Mouse (Mus musculus): ENCODE measurements around the gene Asic5. TPM values are rescaled to one million over a fixed set of nuclear protein-coding genes. Genes with fewer than 3 reads are reported as not detected.

The Asic5 gene
- not detected for total RNA-seq (2022)

GRCm38 (mm10) chr3:81981990-81982389 lies at the start of gene Asic5:
Gene Asic5, plus strand, starts transcription at chr3:81982290.
- DNase-seq = no peak

DNA sequence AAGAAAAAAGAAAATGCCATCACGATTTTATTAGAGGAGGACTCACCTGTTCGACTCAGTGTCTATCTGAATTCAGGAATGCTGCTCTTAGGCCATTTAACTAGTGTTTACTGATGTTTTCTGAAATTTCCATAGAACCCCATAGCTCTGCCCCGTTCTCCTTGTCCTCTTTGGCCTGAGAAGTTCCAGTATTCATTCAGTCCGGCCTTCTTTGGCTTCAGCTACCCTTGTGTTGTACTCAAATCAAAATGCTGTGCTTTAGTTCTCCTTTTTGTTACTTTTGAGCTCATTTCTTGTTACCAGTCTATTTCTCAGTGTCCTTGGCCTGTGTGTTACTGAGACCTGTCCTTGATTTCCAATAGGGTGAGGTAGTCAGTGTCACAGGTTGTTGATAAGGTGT lies 48.7 kb upstream of the Asic5 start:
- DNase-seq = no peak

- no peak for DNase-seq
Observed at GRCm38 (mm10) chr3:81938924-81939323, 43.2 kb upstream of the Asic5 start.

- DNase-seq = no peak
Observed at GRCm38 (mm10) chr3:81942341-81942740, 39.7 kb upstream of the Asic5 start.

GRCm38 (mm10) chr3:81943097-81943496 lies 39.0 kb upstream of the Asic5 start:
- no peak for DNase-seq

GRCm38 (mm10) chr3:81944851-81945393 lies 37.2 kb upstream of the Asic5 start:
- no peak for DNase-seq

DNA sequence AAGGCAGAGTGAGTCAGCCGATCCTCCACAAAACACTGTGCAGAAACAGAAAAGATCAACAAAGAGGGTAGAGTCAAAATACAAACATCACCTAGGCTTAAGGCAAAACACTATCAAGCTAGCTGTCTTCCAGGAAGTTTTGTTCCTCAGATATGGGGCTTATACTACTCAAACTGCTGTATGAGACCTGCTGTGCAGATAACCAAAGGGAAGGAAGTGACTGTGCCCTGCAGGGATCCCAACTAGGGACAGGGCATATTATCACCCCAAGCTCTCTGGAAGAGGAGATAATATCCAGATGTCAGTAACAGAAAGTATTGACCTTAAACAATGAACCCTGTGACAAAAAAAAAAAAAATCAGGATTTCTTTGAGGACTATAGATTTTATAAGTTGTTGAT lies 33.0 kb upstream of the Asic5 start:
- DNase-seq = no peak

GRCm38 (mm10) chr3:81951785-81952184 lies 30.3 kb upstream of the Asic5 start:
- DNase-seq = no peak

GRCm38 (mm10) chr3:81957484-81957883 lies 24.6 kb upstream of the Asic5 start:
- no peak for DNase-seq

DNA sequence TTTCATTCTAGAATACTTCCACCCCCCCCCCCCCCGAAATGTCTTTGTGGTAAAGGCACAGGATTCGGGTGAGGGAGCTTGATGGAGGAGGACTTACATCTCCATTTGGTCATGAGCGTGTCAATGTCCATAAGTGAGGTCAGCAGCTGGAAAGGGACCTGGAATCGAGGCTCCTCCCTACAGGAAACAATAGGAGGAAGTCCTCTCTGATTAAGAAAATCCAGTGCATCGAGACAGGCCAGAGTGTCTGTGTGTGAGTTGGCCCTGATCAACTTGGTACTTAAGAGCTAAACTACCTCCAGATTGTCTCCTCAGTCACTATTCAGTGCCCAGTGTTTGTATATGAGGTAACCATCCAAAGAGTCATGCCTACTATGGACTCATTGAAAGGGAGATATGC lies 20.8 kb upstream of the Asic5 start:
- DNase-seq = no peak

GRCm38 (mm10) chr3:81963768-81964167 lies 18.3 kb upstream of the Asic5 start:
- DNase-seq = no peak

- DNase-seq = no peak
Observed at GRCm38 (mm10) chr3:81964596-81964995, 17.5 kb upstream of the Asic5 start.

GRCm38 (mm10) chr3:81975607-81976006 lies 6.5 kb upstream of the Asic5 start:
- DNase-seq = no peak

DNA sequence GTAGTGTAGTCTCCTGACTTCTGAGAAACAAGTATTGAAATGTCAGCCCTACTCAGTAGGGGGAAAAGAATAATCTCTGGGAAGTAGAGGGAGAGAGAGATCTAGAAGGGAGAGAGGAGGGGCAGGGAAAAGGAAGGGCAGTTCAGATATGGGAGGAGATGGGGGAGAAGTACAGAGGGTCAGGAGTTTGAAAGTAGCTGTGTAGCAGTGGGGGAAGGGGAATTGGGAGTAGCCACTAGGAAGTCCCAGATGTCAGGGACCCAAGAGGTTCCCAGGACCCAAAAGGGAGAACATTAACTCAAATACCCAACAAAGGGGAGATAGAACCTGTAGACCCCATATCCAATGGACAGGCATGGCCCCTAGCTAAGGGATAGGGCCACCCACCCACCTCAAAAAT lies 6.0 kb upstream of the Asic5 start, which contains the start of gene Tdo2:
Gene Tdo2, minus strand, starts transcription at position 101 of the 400 bp plus-strand sequence.
- no peak for DNase-seq

GRCm38 (mm10) chr3:81981576-81981975 lies 514 bp upstream of the Asic5 start:
- no peak for DNase-seq

DNA sequence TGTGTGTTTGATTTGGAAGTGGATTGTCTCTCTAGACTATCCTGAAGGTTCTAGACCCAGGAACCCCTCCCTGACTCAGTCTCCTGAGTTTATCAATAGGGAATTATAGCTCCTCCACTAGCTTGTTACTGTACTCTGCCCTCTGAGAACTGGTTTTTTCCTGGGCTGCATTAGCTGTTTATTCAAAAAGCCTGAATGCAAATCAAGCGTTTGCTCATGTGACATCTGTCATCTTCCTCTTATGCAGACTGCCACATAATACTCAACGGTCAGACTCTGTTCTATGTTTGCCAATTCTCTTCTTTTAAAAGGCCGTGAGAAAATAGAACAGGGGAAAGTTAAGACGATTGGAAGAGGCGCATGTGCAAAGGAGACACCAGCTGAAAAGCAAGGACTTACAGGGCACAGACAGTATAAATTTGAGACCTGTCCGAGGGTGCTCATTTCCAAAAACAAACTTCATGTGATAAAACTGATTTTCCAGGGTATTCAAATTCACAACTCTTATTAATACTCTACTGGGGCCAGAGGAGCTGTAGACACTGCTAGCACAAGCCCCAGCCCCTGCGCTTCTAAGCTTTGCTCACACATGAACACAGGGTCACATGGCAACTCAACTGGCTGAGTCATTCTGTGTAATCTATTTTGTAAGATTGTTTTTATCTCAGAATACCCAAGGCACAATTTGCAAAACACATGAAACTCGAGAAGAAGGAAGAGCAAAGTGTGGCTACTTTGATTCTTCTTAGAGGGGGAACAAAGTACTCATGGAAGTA lies 1.2 kb downstream of the Asic5 start:
- peak; percentile 36 for DNase-seq

- DNase-seq = no peak
Observed at GRCm38 (mm10) chr3:81985100-81985499, 3.0 kb downstream of the Asic5 start.

DNA sequence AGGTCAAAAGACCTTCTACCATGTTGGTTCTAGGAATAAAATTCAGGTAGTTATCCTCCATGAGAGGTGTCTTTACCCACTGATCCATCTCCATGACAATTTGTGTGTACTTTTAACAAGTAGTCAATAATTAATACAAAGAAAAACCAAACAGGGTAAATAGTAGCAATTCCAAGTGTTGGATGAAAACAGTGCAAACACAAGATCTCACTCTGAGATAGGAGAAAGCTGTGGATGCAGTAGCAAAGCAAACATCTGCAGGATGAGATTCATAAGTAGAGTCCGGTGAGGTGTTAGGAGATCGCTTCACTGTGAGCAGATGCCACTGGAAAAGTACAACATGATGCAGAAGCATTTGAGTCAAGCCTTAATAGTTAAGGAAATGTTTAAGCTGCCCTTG lies 4.0 kb downstream of the Asic5 start:
- DNase-seq = no peak

GRCm38 (mm10) chr3:81987628-81988027 lies 5.5 kb downstream of the Asic5 start:
- no peak for DNase-seq

DNA sequence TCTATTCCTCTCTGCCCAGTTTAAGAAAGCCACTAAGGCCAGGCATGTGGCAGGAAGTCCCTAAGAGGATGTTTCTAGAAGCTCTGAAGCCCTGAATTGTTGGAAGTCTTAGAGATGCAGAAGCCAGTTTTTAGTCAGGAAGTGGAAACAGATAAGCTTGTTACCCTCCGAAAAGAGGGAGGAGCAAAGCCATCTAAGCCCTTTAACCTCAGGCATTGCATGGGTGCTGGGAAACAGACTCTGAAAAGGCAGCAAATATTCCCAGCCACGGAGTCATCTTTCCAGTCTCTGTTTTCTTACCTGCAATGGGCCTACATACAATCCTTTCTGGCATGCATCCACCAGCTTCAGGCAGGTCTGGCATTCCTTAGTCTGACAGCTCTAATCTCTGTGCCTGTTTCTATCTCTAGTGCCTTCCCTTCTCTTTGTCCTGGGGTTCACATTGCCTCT lies 7.6 kb downstream of the Asic5 start:
- no peak for DNase-seq

DNA sequence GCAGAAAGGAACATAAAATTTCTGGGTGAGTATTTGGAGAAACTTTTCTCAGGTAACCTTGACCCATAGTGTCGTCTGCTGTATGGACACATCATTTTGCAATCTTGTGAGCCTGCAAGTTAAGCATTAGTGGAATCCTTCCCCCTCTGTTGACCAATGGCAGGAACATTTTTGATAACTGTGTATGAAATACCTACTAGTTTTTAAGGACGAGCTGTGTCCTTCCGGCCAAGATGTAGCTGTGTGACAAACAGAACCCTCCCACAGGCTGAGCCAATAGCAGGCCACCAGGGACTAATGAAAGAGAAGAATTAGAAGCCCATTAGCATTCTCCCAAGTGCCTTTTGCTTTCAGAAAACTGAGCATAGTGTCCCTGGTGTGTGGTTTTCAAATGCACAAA lies 8.4 kb downstream of the Asic5 start:
- DNase-seq = peak; percentile 32

- DNase-seq = no peak
Observed at GRCm38 (mm10) chr3:81995371-81995770, 13.3 kb downstream of the Asic5 start.

GRCm38 (mm10) chr3:81995988-81996387 lies 13.9 kb downstream of the Asic5 start:
- no peak for DNase-seq

- no peak for DNase-seq
Observed at GRCm38 (mm10) chr3:82007002-82007401, 24.9 kb downstream of the Asic5 start.

Measured in adrenal gland, adult 8-10 months (tissue).